Comparison of ENCODE assay signal across 27 mouse cellular contexts in genomic region chr16:57924130-57924495, GRCm38 (mm10).
A peak's percentile ranks its signal among the peaks of the same experiment; 100 is the strongest.
DNase-seq lines count a peak whose midpoint lies in the region; ATAC-seq and TF ChIP-seq lines count a peak whose summit lies in the region.
"Had no signal": no experiment of that assay in that cellular context is flagged by ENCODE, and none has a peak within 500 bp of the region (broad histone marks: within the 10 kb centered on the region; RNA-seq: fewer than 3 reads in every experiment).

No protein-coding gene starts in this region.

- H3K9ac ChIP-seq in forebrain, embryonic 14.5 days (ENCODE audit: low read length): no peak overlapping the region
- no peak overlapping the region for H3K9ac ChIP-seq in forebrain, embryonic 12.5 days
- no peak overlapping the region for H3K9ac ChIP-seq in heart, adult 2 months (ENCODE audit: low read depth, low read length)
- H3K9ac ChIP-seq in midbrain, embryonic 14.5 days (replicated peaks; ENCODE audit: low read length): no peak overlapping the region
- H3K9ac ChIP-seq: heart, embryonic 15.5 days; liver, embryonic 13.5 days; neural tube, embryonic 13.5 days had no signal

- H3K36me3 ChIP-seq in forebrain, embryonic 14.5 days (ENCODE audit: control insufficient read depth, insufficient read depth, low read length): no peaks in the 10 kb centered on the region
- H3K36me3 ChIP-seq in forebrain, embryonic 12.5 days (replicated peaks): no peaks in the 10 kb centered on the region
- peaks cover 3% of the 10 kb centered on the region for H3K36me3 ChIP-seq in heart, adult 2 months (ENCODE audit: control insufficient read depth, insufficient read depth, low read length)
- H3K36me3 ChIP-seq in midbrain, embryonic 14.5 days (ENCODE audit: control insufficient read depth, insufficient read depth, low read length): no peaks in the 10 kb centered on the region
- no peaks in the 10 kb centered on the region for H3K36me3 ChIP-seq in midbrain, embryonic 10.5 days
- no peaks in the 10 kb centered on the region for H3K36me3 ChIP-seq in small intestine, adult 2 months (ENCODE audit: control insufficient read depth, insufficient read depth, low read length)
- H3K36me3 ChIP-seq: heart, embryonic 10.5 days; heart, embryonic 15.5 days; liver, embryonic 13.5 days; neural tube, embryonic 13.5 days had no signal

- WGBS in forebrain, embryonic 14.5 days: 62% methylated on average over 4 of the region's 4 CpGs
- WGBS in forebrain, embryonic 12.5 days: 75% methylated on average over 4 of the region's 4 CpGs
- WGBS in heart, adult 2 months: 40% methylated on average over 4 of the region's 4 CpGs
- WGBS in midbrain, embryonic 14.5 days: 67% methylated on average over 4 of the region's 4 CpGs
- 86% methylated on average over 4 of the region's 4 CpGs for WGBS in midbrain, embryonic 10.5 days
- 36% methylated on average over 4 of the region's 4 CpGs for WGBS in small intestine, adult 2 months

- ATAC-seq in forebrain, embryonic 14.5 days: peak; percentile 34; the same call in 1 of the 2 replicates
- no peak; the same call in 1 of the 2 replicates for ATAC-seq in forebrain, embryonic 12.5 days (ENCODE audit: low FRiP score)
- no peak for ATAC-seq in midbrain, embryonic 14.5 days (ENCODE audit: low FRiP score, low TSS enrichment)

- no peaks in the 10 kb centered on the region for H3K79me2 ChIP-seq in heart, adult 2 months (replicated peaks; ENCODE audit: control insufficient read depth, insufficient read depth, low read length)

- no peak for TF ChIP-seq EP300 in heart, adult 2 months (IDR thresholded peaks at IDR 0.05; ENCODE audit: insufficient read depth, low read depth, low read length)

- TF ChIP-seq POLR2A in heart, adult 2 months (IDR thresholded peaks at IDR 0.05; ENCODE audit: insufficient read depth, low read depth, low read length): no peak
- no peak for TF ChIP-seq POLR2A in small intestine, adult 2 months (IDR thresholded peaks at IDR 0.05; ENCODE audit: low read depth, low read length)

- H3K4me3 ChIP-seq in forebrain, embryonic 14.5 days (ENCODE audit: low read depth, low read length): no peak overlapping the region
- no peak overlapping the region for H3K4me3 ChIP-seq in forebrain, embryonic 12.5 days (replicated peaks)
- no peak overlapping the region for H3K4me3 ChIP-seq in heart, adult 2 months
- no peak overlapping the region for H3K4me3 ChIP-seq in midbrain, embryonic 14.5 days (replicated peaks; ENCODE audit: low read depth, low read length)
- no peak overlapping the region for H3K4me3 ChIP-seq in midbrain, embryonic 10.5 days
- H3K4me3 ChIP-seq in small intestine, adult 2 months (ENCODE audit: low read depth, low read length): no peak overlapping the region
- H3K4me3 ChIP-seq: heart, embryonic 10.5 days; heart, embryonic 15.5 days; liver, embryonic 13.5 days; megakaryocyte, embryonic 14.5 days; neural tube, embryonic 13.5 days had no signal

- TF ChIP-seq CTCF in heart, adult 2 months (IDR thresholded peaks at IDR 0.05): no peak
- TF ChIP-seq CTCF in small intestine, adult 2 months (IDR thresholded peaks at IDR 0.05; ENCODE audit: extremely low read depth, insufficient read length, insufficient replicate concordance, low read depth, low read length): no peak

- H3K27ac ChIP-seq in forebrain, embryonic 14.5 days (ENCODE audit: low read depth, low read length): no peak overlapping the region
- no peak overlapping the region for H3K27ac ChIP-seq in forebrain, embryonic 12.5 days
- H3K27ac ChIP-seq in heart, adult 2 months: no peak overlapping the region
- H3K27ac ChIP-seq in midbrain, embryonic 14.5 days (replicated peaks; ENCODE audit: low read depth, low read length): no peak overlapping the region
- H3K27ac ChIP-seq in midbrain, embryonic 10.5 days (replicated peaks): no peak overlapping the region
- peak overlapping the region; percentile 59; the same call in 1 of the 2 replicates for H3K27ac ChIP-seq in small intestine, adult 2 months (ENCODE audit: insufficient read depth, low read depth, low read length)
- H3K27ac ChIP-seq: heart, embryonic 10.5 days; heart, embryonic 15.5 days; liver, embryonic 13.5 days; neural tube, embryonic 13.5 days had no signal

- intact Hi-C loops in heart, adult 2 months (cut with DNase I): loop anchor here (10.0 kb wide), 2 partner anchors 169 to 259 kb away; partner anchors contain the start of gene Col8a1

- no peaks in the 10 kb centered on the region; the same call in 1 of the 2 replicates for H3K4me1 ChIP-seq in forebrain, embryonic 14.5 days (ENCODE audit: control insufficient read depth, insufficient read depth, low read length)
- H3K4me1 ChIP-seq in forebrain, embryonic 12.5 days: 0 out of 2 replicates have a peak, but pooled peaks cover 3% of the 10 kb centered on the region
- H3K4me1 ChIP-seq in heart, adult 2 months (ENCODE audit: control insufficient read depth, insufficient read depth, low read length): peaks cover 6% of the 10 kb centered on the region
- no peaks in the 10 kb centered on the region for H3K4me1 ChIP-seq in midbrain, embryonic 14.5 days (ENCODE audit: control insufficient read depth, insufficient read depth, low read length)
- no peaks in the 10 kb centered on the region for H3K4me1 ChIP-seq in midbrain, embryonic 10.5 days
- H3K4me1 ChIP-seq in small intestine, adult 2 months (ENCODE audit: control insufficient read depth, insufficient read depth, insufficient read length, low read length): peaks cover 4% of the 10 kb centered on the region; the same call in 1 of the 2 replicates
- H3K4me1 ChIP-seq: liver, embryonic 13.5 days; megakaryocyte, embryonic 14.5 days; neural tube, embryonic 13.5 days had no signal

- H3K4me2 ChIP-seq in forebrain, embryonic 14.5 days (ENCODE audit: low read length): no peak overlapping the region
- H3K4me2 ChIP-seq in forebrain, embryonic 12.5 days: no peak overlapping the region
- H3K4me2 ChIP-seq in midbrain, embryonic 14.5 days (ENCODE audit: low read length): no peak overlapping the region
- H3K4me2 ChIP-seq: heart, embryonic 15.5 days; liver, embryonic 13.5 days; neural tube, embryonic 13.5 days had no signal

- H3K9me3 ChIP-seq in forebrain, embryonic 14.5 days (replicated peaks; ENCODE audit: control insufficient read depth, low read length): no peaks in the 10 kb centered on the region; the same call in 1 of the 2 replicates
- no peaks in the 10 kb centered on the region for H3K9me3 ChIP-seq in forebrain, embryonic 12.5 days
- H3K9me3 ChIP-seq in midbrain, embryonic 14.5 days (ENCODE audit: control insufficient read depth, low read length): no peaks in the 10 kb centered on the region
- no peaks in the 10 kb centered on the region for H3K9me3 ChIP-seq in midbrain, embryonic 10.5 days (replicated peaks)
- H3K9me3 ChIP-seq: heart, embryonic 10.5 days; heart, embryonic 15.5 days; liver, embryonic 13.5 days; neural tube, embryonic 13.5 days had no signal

- peak; percentile 8 for DNase-seq in forebrain, embryonic 14.5 days (ENCODE audit: low spot score)
- peak; percentile 13 for DNase-seq in heart, adult 11 months
- no peak for DNase-seq in heart, adult 2 months
- peak; percentile 23 for DNase-seq in midbrain, embryonic 14.5 days
- no peak for DNase-seq in midbrain, embryonic 10.5 days (ENCODE audit: low spot score)
- no peak for DNase-seq in liver
- DNase-seq: adrenal gland, adult 8-10 months; cerebellum, adult 8-10 months; cerebellum, postnatal 25 days; gastrocnemius, postnatal 10 days; kidney, adult 9 months; kidney, postnatal 10 days; layer of hippocampus, postnatal 36 days; left cerebral cortex, postnatal 4 days; liver, embryonic 13.5 days; lung, adult 18-20 months; lung, postnatal 4 days; right cerebral cortex, postnatal 25 days; thymus, adult 2 months; thymus, postnatal 36 days had no signal

- no peaks in the 10 kb centered on the region for H3K27me3 ChIP-seq in forebrain, embryonic 14.5 days (replicated peaks; ENCODE audit: control insufficient read depth, insufficient read depth, low read length)
- H3K27me3 ChIP-seq in forebrain, embryonic 12.5 days: no peaks in the 10 kb centered on the region
- no peaks in the 10 kb centered on the region for H3K27me3 ChIP-seq in heart, adult 2 months (ENCODE audit: control insufficient read depth, insufficient read depth, low read length)
- H3K27me3 ChIP-seq in midbrain, embryonic 14.5 days (ENCODE audit: control insufficient read depth, insufficient read depth, low read length): no peaks in the 10 kb centered on the region
- H3K27me3 ChIP-seq in midbrain, embryonic 10.5 days (ENCODE audit: low read depth, poor library complexity, severe bottlenecking): no peaks in the 10 kb centered on the region
- no peaks in the 10 kb centered on the region for H3K27me3 ChIP-seq in small intestine, adult 2 months (ENCODE audit: control insufficient read depth, insufficient read depth, low read length)
- H3K27me3 ChIP-seq: CH12.LX; heart, embryonic 15.5 days; liver, embryonic 13.5 days; megakaryocyte, embryonic 14.5 days; neural tube, embryonic 13.5 days had no signal

Comparison
In these comparisons a context has a peak if more than half of its experiments do, and no peak if none do; other contexts are left out.
1. DNase-seq: peak in forebrain, embryonic 14.5 days (single experiment), heart, adult 11 months (single experiment) and midbrain, embryonic 14.5 days (single experiment); none in heart, adult 2 months (0 of 2), midbrain, embryonic 10.5 days (single experiment) and liver (single experiment).